Mouse (Mus musculus) lung, postnatal 36 days (tissue): ENCODE data around the gene Grn.

Experiments
- DNase-seq: peaks from one replicate; pipeline ENCODE4 v3.0.0; 2022; ENCODE audit warnings: mixed read lengths

The Grn gene

GRCm38 (mm10) chr11:102444321-102444720, 14.2 kb downstream of the Grn start:
- no peak for DNase-seq

GRCm38 (mm10) chr11:102444781-102445180, 14.7 kb downstream of the Grn start:
- no peak for DNase-seq

DNA sequence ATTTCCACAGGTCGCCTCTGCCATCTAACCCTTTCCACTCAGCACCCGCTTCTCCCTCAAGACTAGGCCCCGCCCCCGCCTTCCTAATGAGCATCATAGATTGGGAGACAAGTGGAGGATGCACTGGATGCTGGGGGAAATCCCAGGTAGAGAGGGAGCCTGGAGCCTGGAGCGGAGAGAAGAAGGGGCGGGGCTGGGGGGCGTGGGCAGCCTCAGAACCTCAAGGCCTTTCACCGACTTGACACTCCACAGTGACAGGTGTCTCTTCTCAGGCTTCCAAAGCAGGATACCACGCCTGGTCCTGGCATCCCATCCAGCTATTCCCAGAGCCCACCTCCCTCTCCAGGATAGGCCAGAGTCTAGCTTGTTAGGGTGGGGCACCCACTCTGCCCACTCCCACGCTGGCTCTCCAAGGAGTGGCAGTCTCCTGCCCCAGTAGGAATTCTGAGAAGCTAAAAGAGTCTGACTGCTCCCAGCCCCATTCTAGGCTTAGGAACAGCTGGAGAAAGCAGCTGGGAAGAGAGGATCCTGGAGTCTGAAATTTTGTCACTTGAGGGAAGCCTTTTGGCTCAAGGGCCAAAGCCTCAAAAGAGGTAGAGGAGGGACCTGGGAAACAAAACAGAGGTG, 15.3 kb downstream of the Grn start:
- DNase-seq: peak; percentile 38

DNA sequence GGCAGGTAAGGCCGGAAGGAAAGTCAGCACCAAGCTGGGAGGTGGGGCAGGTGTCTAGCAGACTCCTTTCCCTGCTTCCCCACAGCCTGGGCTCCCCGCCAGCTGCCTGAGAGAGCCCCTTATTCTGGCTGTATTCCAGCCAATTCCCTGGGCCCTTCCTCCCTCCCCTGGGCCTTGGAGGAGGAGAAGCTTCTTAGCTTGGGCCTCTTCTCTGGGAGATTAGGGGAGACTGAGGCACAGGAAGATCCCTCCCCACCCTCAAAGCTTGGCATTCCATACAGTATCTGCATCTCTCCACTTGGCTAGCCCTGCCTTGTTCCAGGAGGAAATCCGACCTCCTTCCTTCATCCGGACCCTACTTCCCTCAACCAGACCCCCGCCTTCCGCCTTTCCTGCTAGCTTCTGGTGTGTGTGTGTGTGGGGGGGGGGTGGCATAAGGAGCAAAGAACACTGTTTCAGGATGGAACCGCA, 15.8 kb downstream of the Grn start:
- DNase-seq: no peak

DNA sequence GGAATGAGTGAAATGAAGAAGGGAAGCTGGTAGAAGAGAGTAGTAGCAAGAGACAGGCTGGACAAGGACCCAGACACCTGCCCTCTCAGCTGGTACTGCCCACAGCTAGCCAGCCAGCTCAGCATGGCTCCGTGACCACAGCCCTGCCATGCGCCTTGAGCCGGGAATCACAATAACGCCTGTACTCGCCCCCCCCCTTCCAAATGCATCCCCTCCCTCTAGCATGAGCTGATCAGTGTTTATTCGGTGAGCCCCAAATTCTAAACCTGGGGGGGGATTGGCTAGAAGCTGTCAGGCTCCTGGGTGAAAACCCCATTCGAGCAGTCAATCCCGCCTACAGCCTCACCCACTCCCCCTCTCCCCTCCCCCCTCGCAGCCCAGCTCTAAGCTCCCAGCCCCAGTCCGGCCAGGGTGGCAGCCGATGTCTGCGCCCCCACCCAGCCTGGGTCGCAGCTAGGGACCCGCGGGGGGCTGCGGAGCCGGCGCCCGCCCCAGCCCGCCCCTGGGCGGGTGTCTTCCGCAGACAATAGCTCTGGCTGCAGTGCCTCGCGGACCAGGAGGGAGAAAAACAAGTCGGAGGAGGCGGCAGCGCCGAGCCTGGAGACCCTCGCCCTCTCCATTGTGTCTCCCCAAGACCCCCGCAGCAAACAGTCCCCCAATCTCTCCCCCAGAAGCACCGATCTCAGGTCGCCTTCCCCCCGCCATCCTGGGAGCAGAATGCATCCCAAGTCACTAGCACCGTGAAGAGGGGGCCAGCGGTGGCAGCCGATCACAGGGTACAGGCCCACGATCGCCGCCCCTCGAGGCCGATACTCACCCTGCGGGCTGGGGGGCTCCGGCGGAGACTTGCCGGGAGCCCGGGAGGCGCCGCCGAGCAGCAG, 16.7 kb downstream of the Grn start:
- no peak for DNase-seq

DNA sequence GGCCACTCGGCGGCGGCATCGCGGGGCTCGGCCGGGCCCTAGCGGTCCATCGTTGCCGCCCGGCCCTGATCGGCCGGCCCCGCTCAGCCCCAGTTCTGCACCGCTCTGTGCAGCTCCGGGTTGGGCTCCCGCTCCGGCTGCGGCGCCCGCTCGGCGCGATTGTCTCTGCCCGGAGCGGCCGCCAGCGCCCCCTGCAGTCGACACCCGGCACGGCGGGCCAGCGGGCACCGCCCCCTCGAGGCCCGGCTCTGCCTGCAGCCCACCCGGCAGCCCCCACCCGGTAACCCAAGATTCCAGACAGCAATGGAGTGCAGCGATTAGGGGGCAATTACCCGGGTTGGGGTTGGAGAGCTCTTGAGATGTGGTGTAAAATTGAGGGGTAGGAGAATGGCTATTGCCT, 17.4 kb downstream of the Grn start, which contains the start of gene Fam171a2:
Gene Fam171a2, minus strand, starts transcription at position 186 of the 400 bp plus-strand sequence.
- DNase-seq: peak; percentile 78

- DNase-seq: no peak
Measured at GRCm38 (mm10) chr11:102448327-102448726, 18.2 kb downstream of the Grn start.

- no peak for DNase-seq
Measured at GRCm38 (mm10) chr11:102449043-102450008, 19.2 kb downstream of the Grn start.

- DNase-seq: no peak
Measured at GRCm38 (mm10) chr11:102453131-102453530, 23.0 kb downstream of the Grn start.

- peak; percentile 83 for DNase-seq
Measured at GRCm38 (mm10) chr11:102455740-102456396, 25.8 kb downstream of the Grn start.

DNA sequence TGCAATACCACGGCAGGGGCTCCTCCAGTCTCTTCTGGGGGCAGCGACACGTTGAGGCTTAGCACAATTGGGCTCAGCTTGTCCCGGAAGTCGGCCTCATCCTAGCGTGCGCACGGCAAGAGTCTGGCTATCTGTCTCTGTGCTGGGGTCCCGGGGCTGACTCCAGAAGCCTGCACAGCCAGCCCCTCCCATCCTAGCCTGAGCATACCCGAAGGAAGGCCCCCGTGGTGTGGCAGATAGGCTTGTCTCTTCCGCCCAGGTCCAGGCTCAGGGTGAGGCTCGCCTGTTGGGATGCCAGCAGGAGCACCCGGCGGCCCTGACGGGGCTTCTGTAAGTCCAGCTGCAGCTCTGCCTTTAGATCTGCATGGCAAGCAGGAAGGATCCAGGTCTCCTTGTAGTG, 30.4 kb downstream of the Grn start:
- DNase-seq: no peak

- DNase-seq: no peak
Measured at GRCm38 (mm10) chr11:102461764-102462163, 31.6 kb downstream of the Grn start.

DNA sequence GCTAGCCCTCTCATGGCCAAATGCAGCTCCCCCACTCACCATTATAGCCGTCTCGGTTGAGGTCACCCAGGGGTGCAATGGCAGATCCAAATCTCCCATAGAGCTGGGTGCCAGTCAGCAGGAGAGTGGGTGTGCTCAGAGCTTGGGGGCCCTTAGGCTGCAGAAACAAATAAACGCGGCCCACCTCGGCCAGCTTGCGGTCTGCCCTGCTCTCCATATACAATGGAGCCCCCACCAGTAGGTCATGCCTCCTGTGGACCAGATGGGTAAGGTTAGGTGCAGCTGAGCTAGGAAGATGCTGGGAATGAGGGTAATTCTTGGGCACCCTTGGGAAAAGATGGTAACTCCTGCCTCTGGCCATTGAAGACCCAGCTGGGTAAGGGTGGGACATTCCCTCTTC, 34.8 kb downstream of the Grn start:
- no peak for DNase-seq

- DNase-seq: peak; percentile 77
Measured at GRCm38 (mm10) chr11:102465713-102466436, 35.8 kb downstream of the Grn start.

- peak; percentile 98 for DNase-seq
Measured at GRCm38 (mm10) chr11:102467041-102467631, 37.0 kb downstream of the Grn start.

DNA sequence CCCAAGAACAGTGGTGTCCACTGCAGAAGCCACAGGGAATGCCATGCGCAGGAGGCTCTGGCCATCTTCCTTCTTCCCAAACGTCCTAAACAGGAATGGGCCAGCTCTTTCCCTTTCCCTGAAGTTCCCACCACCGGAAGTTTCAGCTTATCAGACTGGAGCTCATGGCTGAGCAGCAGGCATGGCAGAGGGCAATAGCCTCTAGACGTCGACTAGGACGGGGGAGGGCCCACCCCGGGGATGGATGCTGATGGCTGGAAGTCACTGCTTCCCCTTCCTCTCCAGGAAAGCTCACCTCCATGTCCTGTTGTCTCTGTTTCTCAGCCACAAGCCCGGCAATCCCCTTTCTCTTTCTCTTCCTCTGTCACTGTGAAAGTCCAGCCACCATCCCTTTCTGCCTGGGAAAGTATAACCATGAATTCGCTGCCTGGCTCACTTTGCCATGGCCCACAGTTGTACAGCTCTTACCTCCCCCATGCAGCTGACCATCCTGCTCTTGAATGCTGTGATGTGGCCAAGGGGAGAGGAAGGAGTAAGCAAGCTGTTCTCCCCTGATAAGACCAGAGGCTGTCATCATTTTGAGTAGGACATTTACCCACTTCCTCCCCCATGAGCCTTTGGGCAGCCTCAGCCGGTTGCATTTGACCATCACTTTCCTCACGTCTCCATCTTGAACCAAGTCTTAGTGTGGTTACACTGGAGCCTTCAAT, 39.7 kb downstream of the Grn start, which contains the start of gene Itga2b:
Gene Itga2b, minus strand, starts transcription at position 475 of the 710 bp plus-strand sequence.
- no peak for DNase-seq

GRCm38 (mm10) chr11:102475027-102475426, 44.9 kb downstream of the Grn start:
- no peak for DNase-seq

DNA sequence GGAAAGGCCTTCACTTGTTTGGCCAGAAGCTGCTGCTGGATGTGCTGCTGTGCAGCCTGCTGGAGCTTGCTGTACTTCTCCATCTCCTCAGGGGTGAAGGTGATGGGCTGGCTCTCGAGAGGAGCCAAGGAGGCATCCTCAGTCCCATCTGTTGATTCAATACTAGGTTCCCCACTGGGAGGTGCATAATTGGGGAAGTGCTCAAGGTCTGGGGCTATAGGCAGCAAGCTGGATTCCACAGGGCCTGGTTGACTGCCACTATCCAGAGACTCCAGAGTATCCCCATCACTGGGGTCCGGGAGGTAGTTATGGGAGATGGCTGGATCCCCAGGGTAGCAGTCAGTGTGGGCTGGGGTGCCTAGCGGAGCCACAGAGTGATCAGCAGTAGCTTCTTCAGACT, 48.6 kb downstream of the Grn start:
- no peak for DNase-seq

DNA sequence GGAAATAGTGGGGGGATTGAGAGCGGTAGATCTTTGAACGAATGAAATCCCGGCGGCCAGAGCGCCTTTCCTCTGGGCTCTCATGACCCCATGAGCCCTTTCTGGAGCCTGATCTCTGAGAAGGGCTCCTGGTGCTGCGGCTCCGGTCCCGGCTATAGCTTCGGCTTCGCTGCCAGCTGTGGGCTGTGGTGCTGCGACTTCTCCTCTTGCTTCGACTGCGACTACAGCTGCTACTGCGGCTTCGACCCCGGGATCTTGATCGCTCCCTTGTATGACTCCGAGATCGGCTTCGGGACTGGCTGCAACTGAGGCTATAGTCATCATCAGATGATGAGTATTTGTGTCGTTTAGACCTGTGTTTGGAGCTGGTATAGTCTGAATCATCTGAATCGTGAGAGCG, 49.5 kb downstream of the Grn start:
- no peak for DNase-seq

DNA sequence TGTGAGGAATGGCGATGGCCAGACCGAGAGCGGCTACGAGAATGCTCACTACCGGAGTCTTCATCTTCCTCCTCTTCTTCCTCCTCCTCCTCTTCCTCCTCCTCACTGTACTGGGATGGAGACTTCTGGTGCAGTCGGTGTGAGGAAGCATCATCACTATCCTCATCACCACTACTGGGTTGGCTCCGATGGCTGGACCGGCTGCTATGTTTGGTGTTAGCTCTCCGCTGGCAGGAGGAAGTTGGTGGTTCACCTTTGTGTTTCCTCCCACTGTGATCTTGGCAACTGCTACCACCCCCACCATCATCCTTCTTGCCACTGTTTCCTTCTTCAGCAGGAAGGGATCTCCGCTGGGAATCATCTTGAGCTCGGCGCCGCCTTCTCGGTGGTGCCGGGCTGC, 50.0 kb downstream of the Grn start:
- DNase-seq: no peak
